Mouse (Mus musculus) mature B cell (primary cell): ENCODE measurements around the gene Tcp1.
"Not testable (repeated sequence)": the region's sequence is repeated elsewhere in the genome, so short reads cannot be mapped to it uniquely, and the experiment has no call there.

Experiments used
- in situ Hi-C: fragments of 300-500 bp; cut with MboI; formaldehyde crosslinking; loops from 2 replicates; pipeline ENCODE4 v1.14.3; 2019

Tcp1 gene

GRCm38 (mm10) chr17:12915488-12915880 is at the start of gene Tcp1:
TSS of gene Tcp1 (plus strand) at chr17:12915701.
- in situ Hi-C loops: no loop called here

- in situ Hi-C loops: no loop called here
These were observed 48.6 kb upstream of the Tcp1 start for GRCm38 (mm10) chr17:12866853-12867252.

GRCm38 (mm10) chr17:12868043-12868442 is 47.5 kb upstream of the Tcp1 start, which contains the start of gene Mas1:
TSS of gene Mas1 (minus strand) at chr17:12868143.
- in situ Hi-C loops: no loop called here

GRCm38 (mm10) chr17:12868640-12869039 is 46.9 kb upstream of the Tcp1 start:
- in situ Hi-C loops: no loop called here

- in situ Hi-C loops: no loop called here
These were observed 43.0 kb upstream of the Tcp1 start for GRCm38 (mm10) chr17:12872275-12873028.

- in situ Hi-C loops: no loop called here
These were observed 39.8 kb upstream of the Tcp1 start, which contains the start of gene Mrgprh for GRCm38 (mm10) chr17:12875734-12876133. TSS of gene Mrgprh (plus strand) at chr17:12876034.

- in situ Hi-C loops: loop anchor here (10.0 kb wide), 1 partner anchor 115 kb away; the partner anchor contains the start of gene Wtap
These were observed 35.3 kb upstream of the Tcp1 start for GRCm38 (mm10) chr17:12880178-12880577.

- in situ Hi-C loops: loop anchor here (10.0 kb wide), 1 partner anchor 114 kb away; the partner anchor contains the start of gene Wtap
These were observed 34.3 kb upstream of the Tcp1 start for GRCm38 (mm10) chr17:12881216-12881615.

- in situ Hi-C loops: loop anchor here (10.0 kb wide), 1 partner anchor 108 kb away; the partner anchor contains the start of gene Wtap
These were observed 28.9 kb upstream of the Tcp1 start for GRCm38 (mm10) chr17:12886620-12887019.

GRCm38 (mm10) chr17:12887021-12887775 is 28.3 kb upstream of the Tcp1 start:
- in situ Hi-C loops: loop anchor here (10.0 kb wide), 1 partner anchor 108 kb away; the partner anchor contains the start of gene Wtap

- in situ Hi-C loops: no loop called here
These were observed 24.4 kb upstream of the Tcp1 start for GRCm38 (mm10) chr17:12891054-12891453.

DNA sequence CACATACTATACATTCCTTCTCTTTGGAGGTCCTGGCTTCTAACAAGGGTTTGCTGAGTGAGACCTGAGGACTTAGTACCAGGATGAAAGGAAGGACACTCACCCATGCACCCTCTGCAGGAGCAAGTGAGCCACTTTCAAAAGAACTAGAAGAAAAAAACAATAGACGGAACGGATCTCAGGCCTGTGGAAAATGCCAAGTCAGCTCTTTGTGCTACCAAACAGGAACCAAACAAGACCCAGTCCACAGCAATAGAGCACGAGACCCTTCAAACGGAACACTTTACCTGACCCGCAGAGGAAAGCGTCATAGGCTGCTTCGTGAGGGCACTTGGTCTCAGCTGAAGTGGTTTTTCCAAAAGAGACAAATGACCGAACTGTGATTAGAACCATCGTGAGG is 23.5 kb upstream of the Tcp1 start:
- in situ Hi-C loops: no loop called here

GRCm38 (mm10) chr17:12897674-12898073 is 17.8 kb upstream of the Tcp1 start:
- in situ Hi-C loops: no loop called here

DNA sequence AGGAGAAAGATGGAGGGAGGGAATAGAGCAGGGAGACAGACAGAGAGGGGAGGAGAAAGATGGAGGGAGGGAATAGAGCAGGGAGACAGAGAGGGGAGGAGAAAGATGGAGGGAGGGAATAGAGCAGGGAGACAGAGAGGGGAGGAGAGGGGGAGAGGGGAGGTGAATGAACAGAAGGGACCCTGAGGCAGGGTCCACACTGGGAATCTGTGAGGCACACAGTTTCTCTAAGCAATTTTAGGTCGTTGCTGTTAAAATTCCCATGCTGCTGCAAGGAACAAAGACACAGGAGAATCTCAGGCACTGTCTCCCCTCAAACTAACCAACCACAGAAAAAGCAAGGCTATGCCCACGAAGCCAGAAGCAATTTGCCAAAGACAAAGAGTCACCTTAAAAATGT is 16.9 kb upstream of the Tcp1 start:
- in situ Hi-C loops: not testable (repeated sequence)

DNA sequence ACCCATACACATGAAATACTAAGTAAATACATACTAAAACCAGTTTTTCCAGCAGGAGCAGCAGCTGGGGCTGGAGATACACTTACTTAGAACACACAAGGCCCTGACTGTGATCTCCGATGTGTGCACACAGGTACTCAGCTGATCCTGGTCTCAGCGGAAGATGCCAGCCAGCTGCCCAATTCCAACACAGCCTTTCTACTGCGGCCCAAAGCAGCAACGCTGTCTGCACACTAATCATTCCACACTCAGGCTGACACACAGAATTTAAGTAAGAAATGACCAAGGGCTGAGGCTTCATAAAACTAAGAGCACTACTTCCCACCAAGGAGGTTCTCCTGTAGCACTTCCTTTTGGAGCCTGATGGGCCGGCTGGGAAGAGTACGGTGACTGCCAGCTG is 13.2 kb upstream of the Tcp1 start:
- in situ Hi-C loops: no loop called here

- in situ Hi-C loops: no loop called here
These were observed 11.8 kb upstream of the Tcp1 start for GRCm38 (mm10) chr17:12903372-12904333.

DNA sequence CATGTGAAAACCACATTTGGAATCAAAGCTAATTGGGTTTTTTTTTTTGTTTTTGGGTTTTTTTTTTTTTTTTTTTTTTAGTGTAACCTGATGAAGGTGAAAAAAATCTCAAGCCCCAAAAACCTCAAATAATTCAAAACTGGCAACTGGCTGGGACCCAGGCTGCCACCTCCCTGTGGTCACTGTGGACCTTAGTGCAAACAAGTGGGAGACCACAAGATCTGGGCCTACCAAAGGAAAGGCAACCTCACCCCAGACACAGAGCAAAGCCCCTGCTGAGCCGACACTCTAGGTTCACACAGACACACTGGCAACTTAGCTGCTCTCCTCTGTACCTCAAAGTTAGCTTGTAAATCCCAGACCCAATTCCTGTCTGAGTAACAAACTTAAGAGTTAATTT is 11.2 kb upstream of the Tcp1 start:
- in situ Hi-C loops: no loop called here

GRCm38 (mm10) chr17:12905810-12906209 is 9.7 kb upstream of the Tcp1 start:
- in situ Hi-C loops: no loop called here

DNA sequence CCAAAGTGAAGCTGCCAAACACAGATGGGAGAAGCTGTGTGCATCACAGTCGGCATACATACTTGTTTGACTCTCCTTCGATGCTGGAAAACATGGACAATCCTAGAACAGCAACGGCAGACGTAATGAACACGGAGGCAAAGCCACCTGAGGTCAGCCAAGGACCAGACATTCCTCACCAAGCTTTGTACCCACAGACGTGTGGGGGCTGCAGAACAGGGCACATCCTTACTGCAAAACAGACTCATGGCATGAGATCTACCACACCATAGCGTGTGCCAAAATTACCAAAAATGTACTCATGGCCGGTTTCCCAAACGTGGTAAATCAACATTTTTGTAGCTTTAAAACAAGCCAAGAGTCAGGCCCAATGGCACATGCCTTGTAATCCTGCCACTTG is 9.1 kb upstream of the Tcp1 start:
- in situ Hi-C loops: no loop called here

GRCm38 (mm10) chr17:12909361-12910280 is 5.9 kb upstream of the Tcp1 start, which contains the start of gene Pnldc1:
TSS of gene Pnldc1 (minus strand) at chr17:12910230.
- in situ Hi-C loops: no loop called here
